In the genomic region with DNA sequence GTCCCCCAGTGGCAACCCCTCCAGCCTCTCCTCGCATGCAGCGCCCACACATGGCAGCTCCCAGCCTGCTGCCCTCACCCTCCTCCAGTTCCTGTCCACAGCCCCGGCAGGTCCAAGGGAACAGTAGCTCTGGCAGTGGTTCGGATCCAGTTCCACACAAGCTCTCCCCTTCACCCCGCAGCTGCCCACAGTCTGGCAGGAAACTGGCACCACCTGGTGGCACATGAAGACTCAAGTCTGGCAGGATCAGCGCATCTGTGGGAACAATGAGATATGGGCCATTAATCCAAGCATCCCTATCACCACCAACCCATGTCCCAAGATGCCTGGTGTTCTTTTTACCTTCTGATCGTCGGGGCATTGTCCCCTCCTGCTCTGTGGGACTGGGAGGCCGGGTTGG, we compare ENCODE assay signal across 8 mouse cellular contexts. TPM values are rescaled to one million over a fixed set of nuclear protein-coding genes. Genes with fewer than 3 reads are reported as not detected.
DNase-seq lines count a peak whose midpoint lies in the region; ATAC-seq and TF ChIP-seq lines count a peak whose summit lies in the region.

No protein-coding gene starts in this region.

- H3K9me3 ChIP-seq in forebrain, embryonic 10.5 days: peaks cover 6% of the 10 kb centered on the region
- peaks cover 5% of the 10 kb centered on the region for H3K9me3 ChIP-seq in forebrain, embryonic 11.5 days (ENCODE audit: control insufficient read depth, low read length)
- peaks cover 5% of the 10 kb centered on the region for H3K9me3 ChIP-seq in midbrain, embryonic 14.5 days (ENCODE audit: control insufficient read depth, low read length)

- WGBS in forebrain, embryonic 10.5 days: 91% methylated on average over 9 of the region's 9 CpGs
- 92% methylated on average over 9 of the region's 9 CpGs for WGBS in forebrain, embryonic 11.5 days
- 73% methylated on average over 9 of the region's 9 CpGs for WGBS in lung, adult 2 months
- 84% methylated on average over 9 of the region's 9 CpGs for WGBS in midbrain, embryonic 14.5 days

- DNase-seq in forebrain, embryonic 10.5 days (ENCODE audit: extremely low spot score, low spot score): no peak
- no peak for DNase-seq in forebrain, embryonic 11.5 days (ENCODE audit: low spot score)
- DNase-seq in lung, adult 2 months: no peak
- no peak for DNase-seq in lung, postnatal 14 days
- DNase-seq in brain, embryonic 14.5 days (ENCODE audit: low read depth): peak; percentile 29
- no peak for DNase-seq in midbrain, embryonic 14.5 days
- no peak for DNase-seq in spleen, postnatal 36 days (ENCODE audit: low spot score in 2 of 2)
- no peak for DNase-seq in gastrocnemius, adult 18-20 months (ENCODE audit: low spot score)

- peak overlapping the region; percentile 85 for H3K4me3 ChIP-seq in forebrain, embryonic 10.5 days
- no peak overlapping the region for H3K4me3 ChIP-seq in forebrain, embryonic 11.5 days (ENCODE audit: low read depth, low read length)
- no peak overlapping the region for H3K4me3 ChIP-seq in lung, adult 2 months (replicated peaks; ENCODE audit: extremely low read depth, low read depth, low read length)
- H3K4me3 ChIP-seq in midbrain, embryonic 14.5 days (replicated peaks; ENCODE audit: low read depth, low read length): peak overlapping the region; percentile 1; the same call in 1 of the 2 replicates

- H3K27ac ChIP-seq in forebrain, embryonic 10.5 days: no peak overlapping the region
- no peak overlapping the region for H3K27ac ChIP-seq in forebrain, embryonic 11.5 days (ENCODE audit: low read depth, low read length)
- H3K27ac ChIP-seq in midbrain, embryonic 14.5 days (replicated peaks; ENCODE audit: low read depth, low read length): no peak overlapping the region

- no peak overlapping the region for H3K9ac ChIP-seq in forebrain, embryonic 11.5 days (ENCODE audit: low read length)
- no peak overlapping the region for H3K9ac ChIP-seq in midbrain, embryonic 14.5 days (replicated peaks; ENCODE audit: low read length)

- H3K27me3 ChIP-seq in forebrain, embryonic 10.5 days (ENCODE audit: poor library complexity, severe bottlenecking): no peaks in the 10 kb centered on the region
- H3K27me3 ChIP-seq in forebrain, embryonic 11.5 days (ENCODE audit: control insufficient read depth, insufficient read depth, low read length): no peaks in the 10 kb centered on the region
- no peaks in the 10 kb centered on the region for H3K27me3 ChIP-seq in midbrain, embryonic 14.5 days (ENCODE audit: control insufficient read depth, insufficient read depth, low read length)

- H3K4me1 ChIP-seq in forebrain, embryonic 10.5 days: peaks cover 23% of the 10 kb centered on the region
- H3K4me1 ChIP-seq in forebrain, embryonic 11.5 days (replicated peaks; ENCODE audit: control insufficient read depth, insufficient read depth, low read length): peaks cover 9% of the 10 kb centered on the region; the same call in 1 of the 2 replicates
- H3K4me1 ChIP-seq in lung, adult 2 months (ENCODE audit: control insufficient read depth, insufficient read depth, low read length): no peaks in the 10 kb centered on the region; the same call in 1 of the 2 replicates
- H3K4me1 ChIP-seq in midbrain, embryonic 14.5 days (ENCODE audit: control insufficient read depth, insufficient read depth, low read length): peaks cover 10% of the 10 kb centered on the region; the same call in 1 of the 2 replicates

- TF ChIP-seq POLR2A in lung, adult 2 months (IDR thresholded peaks at IDR 0.05; ENCODE audit: borderline replicate concordance, extremely low read depth, low read depth, low read length): peak; percentile 15; the same call in 1 of the 2 replicates
- no peak for TF ChIP-seq POLR2A in brain, embryonic 14.5 days (IDR thresholded peaks at IDR 0.05; ENCODE audit: borderline replicate concordance, extremely low read depth, insufficient read depth, insufficient read length, poor library complexity, severe bottlenecking)

- no peak for ATAC-seq in forebrain, embryonic 11.5 days (replicated peaks; ENCODE audit: low FRiP score)
- ATAC-seq in midbrain, embryonic 14.5 days (ENCODE audit: low FRiP score, low TSS enrichment): no peak

- H3K4me2 ChIP-seq in forebrain, embryonic 11.5 days (ENCODE audit: low read depth, low read length, severe bottlenecking): no peak overlapping the region
- H3K4me2 ChIP-seq in midbrain, embryonic 14.5 days (ENCODE audit: low read length): no peak overlapping the region

- peaks cover 85% of the 10 kb centered on the region for H3K36me3 ChIP-seq in forebrain, embryonic 10.5 days (replicated peaks)
- H3K36me3 ChIP-seq in forebrain, embryonic 11.5 days (ENCODE audit: control insufficient read depth, insufficient read depth, low read length): peaks cover 29% of the 10 kb centered on the region; the same call in 1 of the 2 replicates
- peaks cover 80% of the 10 kb centered on the region for H3K36me3 ChIP-seq in midbrain, embryonic 14.5 days (ENCODE audit: control insufficient read depth, insufficient read depth, low read length)

- TF ChIP-seq CTCF in lung, adult 2 months (IDR thresholded peaks at IDR 0.05; ENCODE audit: insufficient read depth, low read length): no peak
- TF ChIP-seq CTCF in brain, embryonic 14.5 days (IDR thresholded peaks at IDR 0.05; ENCODE audit: borderline replicate concordance, extremely low read depth, insufficient read depth, insufficient read length): no peak

RNA-seq across cellular contexts. Expression of gene Zfp513, which starts 2.2 kb away (rescaled TPM):
- polyA plus RNA-seq in forebrain, embryonic 10.5 days (2016; fragmentation: Nextera tagmentation; extraction: Ambion mirVana): 8.5 and 9.0 TPM in 2 replicates
- 10.0 TPM in 2 replicates for polyA plus RNA-seq in forebrain, embryonic 11.5 days (2014; fragmentation: Nextera tagmentation; extraction: Ambion mirVana)
- 45.2 and 52.4 TPM in 2 replicates for polyA plus RNA-seq in lung, adult 2 months (2012; rRNA removed)
- polyA plus RNA-seq in brain, embryonic 14.5 days (2012; rRNA removed): 62.0 and 96.9 TPM in 2 replicates
- 8.7 and 8.9 TPM in 2 replicates for polyA plus RNA-seq in midbrain, embryonic 14.5 days (2014; fragmentation: Nextera tagmentation; extraction: Ambion mirVana)
- total RNA-seq in gastrocnemius, adult 18-20 months (2021): 1 to 10 TPM; 6.0 to 7.2 TPM

RNA-seq across cellular contexts. Expression of gene Eif2b4, which starts 6.7 kb away (rescaled TPM):
- polyA plus RNA-seq in forebrain, embryonic 10.5 days (2016; fragmentation: Nextera tagmentation; extraction: Ambion mirVana): 85.4 and 91.7 TPM in 2 replicates
- 68.8 and 83.8 TPM in 2 replicates for polyA plus RNA-seq in forebrain, embryonic 11.5 days (2014; fragmentation: Nextera tagmentation; extraction: Ambion mirVana)
- 28.3 and 44.9 TPM in 2 replicates for polyA plus RNA-seq in lung, adult 2 months (2012; rRNA removed)
- polyA plus RNA-seq in brain, embryonic 14.5 days (2012; rRNA removed): 53.3 and 58.6 TPM in 2 replicates
- 78.3 and 91.6 TPM in 2 replicates for polyA plus RNA-seq in midbrain, embryonic 14.5 days (2014; fragmentation: Nextera tagmentation; extraction: Ambion mirVana)
- 10 to 100 TPM; 42.9 to 46.8 TPM for total RNA-seq in gastrocnemius, adult 18-20 months (2021)

RNA-seq across cellular contexts. Expression of gene Snx17, which starts 6.9 kb away (rescaled TPM):
- polyA plus RNA-seq in forebrain, embryonic 10.5 days (2016; fragmentation: Nextera tagmentation; extraction: Ambion mirVana): 132 and 133 TPM in 2 replicates
- 142 and 144 TPM in 2 replicates for polyA plus RNA-seq in forebrain, embryonic 11.5 days (2014; fragmentation: Nextera tagmentation; extraction: Ambion mirVana)
- 80.9 and 97.0 TPM in 2 replicates for polyA plus RNA-seq in lung, adult 2 months (2012; rRNA removed)
- polyA plus RNA-seq in brain, embryonic 14.5 days (2012; rRNA removed): 96.8 and 110 TPM in 2 replicates
- 114 and 119 TPM in 2 replicates for polyA plus RNA-seq in midbrain, embryonic 14.5 days (2014; fragmentation: Nextera tagmentation; extraction: Ambion mirVana)
- total RNA-seq in gastrocnemius, adult 18-20 months (2021): 10 to 100 TPM; 29.1 to 30.8 TPM

RNA-seq across cellular contexts. Expression of gene Gtf3c2, which starts 19.9 kb away (rescaled TPM):
- 132 and 136 TPM in 2 replicates for polyA plus RNA-seq in forebrain, embryonic 10.5 days (2016; fragmentation: Nextera tagmentation; extraction: Ambion mirVana)
- 101 and 109 TPM in 2 replicates for polyA plus RNA-seq in forebrain, embryonic 11.5 days (2014; fragmentation: Nextera tagmentation; extraction: Ambion mirVana)
- 39.2 and 59.2 TPM in 2 replicates for polyA plus RNA-seq in lung, adult 2 months (2012; rRNA removed)
- 94.3 and 110 TPM in 2 replicates for polyA plus RNA-seq in brain, embryonic 14.5 days (2012; rRNA removed)
- polyA plus RNA-seq in midbrain, embryonic 14.5 days (2014; fragmentation: Nextera tagmentation; extraction: Ambion mirVana): 48.5 and 68.0 TPM in 2 replicates
- total RNA-seq in gastrocnemius, adult 18-20 months (2021): 10 to 100 TPM; 20.7 to 20.9 TPM

RNA-seq across cellular contexts. Expression of gene Gm29609, which starts 20.2 kb away (rescaled TPM):
- 1.4 and 1.6 TPM in 2 replicates for polyA plus RNA-seq in forebrain, embryonic 10.5 days (2016; fragmentation: Nextera tagmentation; extraction: Ambion mirVana)
- 2.1 and 2.3 TPM in 2 replicates for polyA plus RNA-seq in forebrain, embryonic 11.5 days (2014; fragmentation: Nextera tagmentation; extraction: Ambion mirVana)
- polyA plus RNA-seq in lung, adult 2 months (2012; rRNA removed): 2.2 and 2.7 TPM in 2 replicates
- 3.7 and 4.1 TPM in 2 replicates for polyA plus RNA-seq in brain, embryonic 14.5 days (2012; rRNA removed)
- polyA plus RNA-seq in midbrain, embryonic 14.5 days (2014; fragmentation: Nextera tagmentation; extraction: Ambion mirVana): 0.70 and 1.7 TPM in 2 replicates
- under 1 TPM; 0.28 to 0.50 TPM for total RNA-seq in gastrocnemius, adult 18-20 months (2021)

Comparison
In these comparisons a context has a peak if more than half of its experiments do, and no peak if none do; other contexts are left out.
1. H3K4me3 ChIP-seq: peak in forebrain, embryonic 10.5 days (single experiment) and midbrain, embryonic 14.5 days (single experiment); none in forebrain, embryonic 11.5 days (single experiment) and lung, adult 2 months (single experiment).